Comparison of ENCODE assay signal across 9 mouse cellular contexts in genomic region chr8:123643330-123644051, GRCm38 (mm10). TPM values are rescaled to one million over a fixed set of nuclear protein-coding genes. Genes with fewer than 3 reads are reported as not detected.
DNase-seq lines count a peak whose midpoint lies in the region; ATAC-seq and TF ChIP-seq lines count a peak whose summit lies in the region.
"Had no signal": no experiment of that assay in that cellular context is flagged by ENCODE, and none has a peak within 500 bp of the region (broad histone marks: within the 10 kb centered on the region; RNA-seq: fewer than 3 reads in every experiment).

No protein-coding gene starts in this region.

- peak; percentile 79 for TF ChIP-seq CTCF in gastrocnemius, adult 2 months (IDR thresholded peaks at IDR 0.05)

- intact Hi-C loops in gastrocnemius, adult 2 months (cut with DNase I) = loop anchor here (1.0 kb wide), 1 partner anchor 140 kb away; no protein-coding TSS in a partner anchor
- intact Hi-C loops in gastrocnemius, postnatal 36 days (cut with DNase I) = no loop called here
- intact Hi-C loops in left cerebral cortex, postnatal 4 days (cut with DNase I) = no loop called here

- H3K27me3 ChIP-seq in midbrain, embryonic 11.5 days (ENCODE audit: control insufficient read depth, insufficient read depth, low read length) = no peaks in the 10 kb centered on the region

- peak; percentile 51 for DNase-seq in gastrocnemius, adult 2 months
- DNase-seq in gastrocnemius, postnatal 36 days = no peak
- peak; percentile 54 for DNase-seq in c-Kit-positive CD71-negative TER-119-negative erythroid progenitor cells, embryonic 14.5 days (ENCODE audit: low read depth)
- DNase-seq in forelimb bud, embryonic 11.5 days (ENCODE audit: low read depth, low spot score) = peak; percentile 74
- DNase-seq in induced T-regulatory cell, adult 2 months (ENCODE audit: low read depth) = peak; percentile 54
- DNase-seq in left cerebral cortex, postnatal 4 days = peak; percentile 60
- DNase-seq in midbrain, embryonic 11.5 days (ENCODE audit: low spot score, missing footprints) = peak; percentile 97
- peak; percentile 43 for DNase-seq in thymus, postnatal 0 days (ENCODE audit: low spot score)
- DNase-seq: liver, embryonic 13.5 days had no signal

- H3K36me3 ChIP-seq in midbrain, embryonic 11.5 days (ENCODE audit: control insufficient read depth, insufficient read depth, low read length) = no peaks in the 10 kb centered on the region
- H3K36me3 ChIP-seq: liver, embryonic 13.5 days had no signal

- H3K9me3 ChIP-seq in midbrain, embryonic 11.5 days (ENCODE audit: control insufficient read depth, low read length) = no peaks in the 10 kb centered on the region
- H3K9me3 ChIP-seq: liver, embryonic 13.5 days had no signal

- peak overlapping the region; percentile 47; the same call in 1 of the 2 replicates for H3K9ac ChIP-seq in midbrain, embryonic 11.5 days (ENCODE audit: low read length)
- H3K9ac ChIP-seq: liver, embryonic 13.5 days had no signal

- H3K27ac ChIP-seq in gastrocnemius, adult 2 months = no peak overlapping the region
- H3K27ac ChIP-seq in midbrain, embryonic 11.5 days (ENCODE audit: low read depth, low read length) = no peak overlapping the region
- H3K27ac ChIP-seq: liver, embryonic 13.5 days had no signal

- 13% methylated on average over 25 of the region's 25 CpGs for WGBS in midbrain, embryonic 11.5 days

- 0 out of 2 replicates have a peak, but pooled peaks have one; percentile 24 for ATAC-seq in midbrain, embryonic 11.5 days (ENCODE audit: low FRiP score)

- H3K4me3 ChIP-seq in gastrocnemius, adult 2 months = peak overlapping the region; percentile 55
- peak overlapping the region; percentile 30 for H3K4me3 ChIP-seq in midbrain, embryonic 11.5 days (ENCODE audit: low read depth, low read length)
- H3K4me3 ChIP-seq: liver, embryonic 13.5 days had no signal

- peak overlapping the region; percentile 50 for H3K4me2 ChIP-seq in midbrain, embryonic 11.5 days
- H3K4me2 ChIP-seq: liver, embryonic 13.5 days had no signal

- no peaks in the 10 kb centered on the region for H3K4me1 ChIP-seq in midbrain, embryonic 11.5 days (ENCODE audit: control insufficient read depth, insufficient read depth, low read length)

RNA-seq across cellular contexts. Expression of gene Rhou, which starts 10.2 kb away (rescaled TPM):
- 10 to 100 TPM; 15.2 to 44.8 TPM for total RNA-seq in gastrocnemius, adult 2 months (2021)
- 10 to 100 TPM; 12.8 to 14.7 TPM for total RNA-seq in gastrocnemius, postnatal 36 days (2021)
- total RNA-seq in left cerebral cortex, postnatal 4 days (2021) = 10 to 100 TPM; 78.0 to 89.0 TPM
- polyA plus RNA-seq in midbrain, embryonic 11.5 days (2014; fragmentation: Nextera tagmentation; extraction: Ambion mirVana) = 7.7 and 8.3 TPM in 2 replicates
- 0.66 and 0.96 TPM in 2 replicates for polyA plus RNA-seq in thymus, postnatal 0 days (2015; fragmentation: Nextera tagmentation; extraction: Ambion mirVana)

Comparison
In these comparisons a context has a peak if more than half of its experiments do, and no peak if none do; other contexts are left out.
1. DNase-seq: peak in gastrocnemius, adult 2 months (single experiment), c-Kit-positive CD71-negative TER-119-negative erythroid progenitor cells, embryonic 14.5 days (single experiment), forelimb bud, embryonic 11.5 days (single experiment), induced T-regulatory cell, adult 2 months (single experiment), left cerebral cortex, postnatal 4 days (single experiment), midbrain, embryonic 11.5 days (single experiment) and thymus, postnatal 0 days (single experiment); none in gastrocnemius, postnatal 36 days (0 of 2).